Mouse (Mus musculus) adipocyte (in vitro differentiated cells): Measurements from ENCODE around the gene Dnajc11.
A peak's percentile ranks its signal among the peaks of the same experiment; 100 is the strongest.

Experiments used
- DNase-seq: peaks from one replicate; pipeline ENCODE4 v3.0.0-alpha.2; 2016; ENCODE audit warnings: low spot score

Gene Dnajc11

GRCm38 (mm10) chr4:152009076-152010051, 75.9 kb downstream of the Dnajc11 start:
- DNase-seq, result peak; percentile 59

GRCm38 (mm10) chr4:152010091-152010706, 76.7 kb downstream of the Dnajc11 start:
- DNase-seq, result peak; percentile 91

GRCm38 (mm10) chr4:152010707-152011134, 77.2 kb downstream of the Dnajc11 start:
- DNase-seq, result no peak

- DNase-seq, result no peak
These were observed 77.8 kb downstream of the Dnajc11 start for GRCm38 (mm10) chr4:152011171-152011760.

GRCm38 (mm10) chr4:152012109-152012508, 78.6 kb downstream of the Dnajc11 start:
- no peak for DNase-seq

GRCm38 (mm10) chr4:152013036-152013813, 79.7 kb downstream of the Dnajc11 start:
- DNase-seq, result no peak

- DNase-seq, result no peak
These were observed 85.6 kb downstream of the Dnajc11 start for GRCm38 (mm10) chr4:152019073-152019472.

- no peak for DNase-seq
These were observed 86.5 kb downstream of the Dnajc11 start for GRCm38 (mm10) chr4:152020024-152020423.

- DNase-seq, result no peak
These were observed 88.1 kb downstream of the Dnajc11 start for GRCm38 (mm10) chr4:152021568-152022097.

GRCm38 (mm10) chr4:152022506-152022905, 89.0 kb downstream of the Dnajc11 start:
- no peak for DNase-seq

GRCm38 (mm10) chr4:152024525-152024924, 91.0 kb downstream of the Dnajc11 start:
- DNase-seq, result no peak

- DNase-seq, result peak; percentile 35
These were observed 93.4 kb downstream of the Dnajc11 start for GRCm38 (mm10) chr4:152026751-152027508.

GRCm38 (mm10) chr4:152027524-152027923, 94.0 kb downstream of the Dnajc11 start, which contains the start of gene Zbtb48:
Zbtb48 (minus strand) TSS chr4:152027671.
- DNase-seq, result peak; percentile 95

- no peak for DNase-seq
These were observed 95.0 kb downstream of the Dnajc11 start for GRCm38 (mm10) chr4:152028456-152028855.

GRCm38 (mm10) chr4:152029087-152029486, 95.6 kb downstream of the Dnajc11 start:
- no peak for DNase-seq

- DNase-seq, result peak; percentile 23
These were observed 96.5 kb downstream of the Dnajc11 start for GRCm38 (mm10) chr4:152029997-152030396.
